8 mouse cellular contexts compared by ENCODE assay signal in the genomic region with DNA sequence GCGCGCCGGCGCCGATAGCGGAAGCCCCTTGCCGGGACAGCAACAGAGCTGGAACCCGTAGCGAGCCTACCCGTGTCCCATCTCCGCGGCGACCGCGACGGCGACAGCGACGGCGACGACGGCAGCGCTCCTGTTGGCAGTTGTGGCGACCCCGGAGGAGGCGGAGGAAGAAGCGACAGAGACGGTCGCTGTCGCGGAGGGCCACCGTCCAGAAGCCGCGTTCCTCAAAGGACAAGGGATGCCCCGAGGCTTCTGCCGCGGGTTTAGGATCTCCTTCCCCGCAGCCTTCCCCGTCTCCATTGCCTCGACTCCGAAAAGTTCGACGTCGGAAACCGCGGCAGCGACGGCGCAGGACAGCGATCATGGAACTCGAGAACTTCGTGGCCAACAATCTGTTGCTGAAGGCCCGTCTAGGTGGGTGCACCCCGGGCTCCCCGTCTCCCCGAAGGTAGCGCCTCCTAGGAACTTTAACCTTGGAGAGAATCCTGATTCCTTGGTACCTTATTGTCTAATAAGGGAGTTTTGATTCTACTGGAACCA. TPM values are rescaled to one million over a fixed set of nuclear protein-coding genes. Genes with fewer than 3 reads are reported as not detected.
DNase-seq lines count a peak whose midpoint lies in the region; ATAC-seq lines count a peak whose summit lies in the region.

No protein-coding gene starts in this region.

- no peaks in the 10 kb centered on the region for H3K4me1 ChIP-seq in hindbrain, embryonic 11.5 days (replicated peaks; ENCODE audit: control insufficient read depth, insufficient read depth, low read length)
- H3K4me1 ChIP-seq in midbrain, embryonic 12.5 days: peaks cover 8% of the 10 kb centered on the region

- peak overlapping the region; percentile 67 for H3K4me2 ChIP-seq in hindbrain, embryonic 11.5 days (replicated peaks; ENCODE audit: low read depth, low read length)
- H3K4me2 ChIP-seq in midbrain, embryonic 12.5 days (replicated peaks): peak overlapping the region; percentile 52

- H3K4me3 ChIP-seq in hindbrain, embryonic 11.5 days (ENCODE audit: low read depth, low read length): peak overlapping the region; percentile 48
- peak overlapping the region; percentile 70 for H3K4me3 ChIP-seq in midbrain, embryonic 12.5 days

- H3K27me3 ChIP-seq in hindbrain, embryonic 11.5 days (ENCODE audit: control insufficient read depth, insufficient read depth, low read length): no peaks in the 10 kb centered on the region
- no peaks in the 10 kb centered on the region for H3K27me3 ChIP-seq in midbrain, embryonic 12.5 days

- peak overlapping the region; percentile 59 for H3K9ac ChIP-seq in hindbrain, embryonic 11.5 days (ENCODE audit: low read depth, low read length)
- H3K9ac ChIP-seq in midbrain, embryonic 12.5 days (replicated peaks): peak overlapping the region; percentile 56

- WGBS in hindbrain, embryonic 11.5 days: under 1% methylated on average over 57 of the region's 57 CpGs
- WGBS in midbrain, embryonic 12.5 days: under 1% methylated on average over 57 of the region's 57 CpGs

- H3K36me3 ChIP-seq in hindbrain, embryonic 11.5 days (ENCODE audit: control insufficient read depth, insufficient read depth, low read length): peaks cover 2% of the 10 kb centered on the region; the same call in 1 of the 2 replicates
- H3K36me3 ChIP-seq in midbrain, embryonic 12.5 days: peaks cover 16% of the 10 kb centered on the region

- no peaks in the 10 kb centered on the region for H3K9me3 ChIP-seq in hindbrain, embryonic 11.5 days (ENCODE audit: control insufficient read depth, low read length)
- H3K9me3 ChIP-seq in midbrain, embryonic 12.5 days: no peaks in the 10 kb centered on the region

- peak; percentile 46 for DNase-seq in kidney, adult 9 months
- no peak for DNase-seq in kidney, postnatal 4 days
- DNase-seq in R1 (ENCODE audit: low read depth, low spot score): peak; percentile 72
- no peak for DNase-seq in hindbrain, embryonic 11.5 days (ENCODE audit: low spot score)
- no peak for DNase-seq in thymus, postnatal 0 days (ENCODE audit: low spot score)
- no peak for DNase-seq in right cerebral cortex, adult 18-20 months

- peak overlapping the region; percentile 83 for H3K27ac ChIP-seq in hindbrain, embryonic 11.5 days (ENCODE audit: low read depth, low read length)
- H3K27ac ChIP-seq in midbrain, embryonic 12.5 days (replicated peaks): peak overlapping the region; percentile 72

- peak; percentile 37; the same call in 1 of the 2 replicates for ATAC-seq in hindbrain, embryonic 11.5 days (ENCODE audit: low FRiP score)
- no peak for ATAC-seq in midbrain, embryonic 12.5 days (ENCODE audit: low FRiP score, low read depth)
- no peak for ATAC-seq in inflammation-experienced regulatory T-cells, adult 6 months

RNA-seq across cellular contexts. Expression of a gene that starts 0.5 kb away (rescaled TPM):
- 2.2 TPM in 2 replicates for polyA plus RNA-seq in hindbrain, embryonic 11.5 days (2014; fragmentation: Nextera tagmentation; extraction: Ambion mirVana)
- 2.5 and 3.5 TPM in 2 replicates for polyA plus RNA-seq in midbrain, embryonic 12.5 days (2016; fragmentation: Nextera tagmentation; extraction: Ambion mirVana)
- 3.5 and 4.2 TPM in 2 replicates for polyA plus RNA-seq in thymus, postnatal 0 days (2015; fragmentation: Nextera tagmentation; extraction: Ambion mirVana)
- polyA plus RNA-seq in inflammation-experienced regulatory T-cells, adult 6 months (2017; shearing (Covaris generic)): 10 to 100 TPM in 1 of 3 experiments, 1 to 10 TPM in 2; 2.9 to 14.0 (median 4.4) TPM

RNA-seq across cellular contexts. Expression of a gene that starts 0.7 kb away (rescaled TPM):
- 31.0 and 32.6 TPM in 2 replicates for polyA plus RNA-seq in hindbrain, embryonic 11.5 days (2014; fragmentation: Nextera tagmentation; extraction: Ambion mirVana)
- polyA plus RNA-seq in midbrain, embryonic 12.5 days (2016; fragmentation: Nextera tagmentation; extraction: Ambion mirVana): 24.5 and 24.7 TPM in 2 replicates
- polyA plus RNA-seq in thymus, postnatal 0 days (2015; fragmentation: Nextera tagmentation; extraction: Ambion mirVana): 26.4 and 26.9 TPM in 2 replicates
- polyA plus RNA-seq in inflammation-experienced regulatory T-cells, adult 6 months (2017; shearing (Covaris generic)): 10 to 100 TPM; 16.9 to 31.0 (median 26.0) TPM

RNA-seq across cellular contexts. Expression of a gene that starts 23.6 kb away (rescaled TPM):
- polyA plus RNA-seq in hindbrain, embryonic 11.5 days (2014; fragmentation: Nextera tagmentation; extraction: Ambion mirVana): 70.5 and 75.5 TPM in 2 replicates
- polyA plus RNA-seq in midbrain, embryonic 12.5 days (2016; fragmentation: Nextera tagmentation; extraction: Ambion mirVana): 73.7 and 89.0 TPM in 2 replicates
- 75.2 and 89.4 TPM in 2 replicates for polyA plus RNA-seq in thymus, postnatal 0 days (2015; fragmentation: Nextera tagmentation; extraction: Ambion mirVana)
- 10 to 100 TPM; 49.8 to 63.6 (median 54.7) TPM for polyA plus RNA-seq in inflammation-experienced regulatory T-cells, adult 6 months (2017; shearing (Covaris generic))

Comparison
In these comparisons a context has a peak if more than half of its experiments do, and no peak if none do; other contexts are left out.
1. DNase-seq: peak in kidney, adult 9 months (single experiment) and R1 (single experiment); none in kidney, postnatal 4 days (0 of 2), hindbrain, embryonic 11.5 days (single experiment), thymus, postnatal 0 days (single experiment) and right cerebral cortex, adult 18-20 months (single experiment).